Mouse (Mus musculus) C2C12 (cell line): ENCODE measurements around the gene Dhdh. TPM values are rescaled to one million over a fixed set of nuclear protein-coding genes. Genes with fewer than 3 reads are reported as not detected.
"Not testable (repeated sequence)": the region's sequence is repeated elsewhere in the genome, so short reads cannot be mapped to it uniquely, and the experiment has no call there.

Experiments
- H3K27me3 ChIP-seq: one replicate; pipeline ENCODE4 v1.6.1; 2011; ENCODE audit not compliant: control insufficient read depth, insufficient read depth, insufficient read length
- H3K36me3 ChIP-seq: one replicate; pipeline ENCODE4 v1.6.1; 2011; ENCODE audit not compliant: control insufficient read depth, insufficient read depth
- H3K4me3 ChIP-seq: one replicate; pipeline ENCODE4 v1.5.1; 2011; ENCODE audit warnings: mild to moderate bottlenecking, control low read depth; ENCODE audit not compliant: poor library complexity, insufficient read depth, severe bottlenecking
- H3K79me2 ChIP-seq: one replicate; pipeline ENCODE4 v1.6.1; 2011; ENCODE audit not compliant: control insufficient read depth, insufficient read depth
- H3K79me3 ChIP-seq: one replicate; pipeline ENCODE4 v1.6.1; 2011; ENCODE audit warnings: low read depth, control low read depth
- H3ac ChIP-seq: one replicate; pipeline ENCODE3; 2011; ENCODE audit warnings: low read depth; ENCODE audit not compliant: control insufficient read depth, insufficient read length
- CEBPB ChIP-seq: IDR thresholded peaks from one replicate; pipeline ENCODE4 v1.6.1; 2011; ENCODE audit warnings: low read depth, mild to moderate bottlenecking, control low read depth, moderate library complexity
- CTCF ChIP-seq: IDR thresholded peaks from one replicate; pipeline ENCODE4 v1.5.1; 2011; ENCODE audit not compliant: control insufficient read depth, insufficient read depth, insufficient read length
- FOSL1 ChIP-seq: IDR thresholded peaks from one replicate; pipeline ENCODE4 v1.8.0; 2011; ENCODE audit warnings: mild to moderate bottlenecking, low read length; ENCODE audit not compliant: poor library complexity, insufficient read depth, severe bottlenecking
- MAX ChIP-seq: IDR thresholded peaks from one replicate; pipeline ENCODE4 v1.6.1; 2011; ENCODE audit warnings: mild to moderate bottlenecking, control low read depth
- MYOD1 ChIP-seq: IDR thresholded peaks from one replicate; pipeline ENCODE4 v1.6.1; 2011; ENCODE audit warnings: low read depth; ENCODE audit not compliant: control insufficient read depth, insufficient read length
- MYOG ChIP-seq: IDR thresholded peaks from one replicate; pipeline ENCODE4 v1.6.1; 2011; ENCODE audit not compliant: control insufficient read depth, insufficient read length; ENCODE audit errors: extremely low read depth
- USF1 ChIP-seq: IDR thresholded peaks from one replicate; pipeline ENCODE4 v1.6.1; 2011; ENCODE audit warnings: low read depth, mild to moderate bottlenecking, control low read depth, moderate library complexity
- polyA plus RNA-seq: library from polyadenylated mRNA; unstranded; fragments of >200 nt; fragmentation: generic; extraction: Trizol; gene quantifications from one replicate; pipeline ENCODE4 v1.2.1, GENCODE M21; 2012; ENCODE audit warnings: missing spikeins

Dhdh gene
- polyA plus RNA-seq, 1 experiment: 0.07 TPM

DNA sequence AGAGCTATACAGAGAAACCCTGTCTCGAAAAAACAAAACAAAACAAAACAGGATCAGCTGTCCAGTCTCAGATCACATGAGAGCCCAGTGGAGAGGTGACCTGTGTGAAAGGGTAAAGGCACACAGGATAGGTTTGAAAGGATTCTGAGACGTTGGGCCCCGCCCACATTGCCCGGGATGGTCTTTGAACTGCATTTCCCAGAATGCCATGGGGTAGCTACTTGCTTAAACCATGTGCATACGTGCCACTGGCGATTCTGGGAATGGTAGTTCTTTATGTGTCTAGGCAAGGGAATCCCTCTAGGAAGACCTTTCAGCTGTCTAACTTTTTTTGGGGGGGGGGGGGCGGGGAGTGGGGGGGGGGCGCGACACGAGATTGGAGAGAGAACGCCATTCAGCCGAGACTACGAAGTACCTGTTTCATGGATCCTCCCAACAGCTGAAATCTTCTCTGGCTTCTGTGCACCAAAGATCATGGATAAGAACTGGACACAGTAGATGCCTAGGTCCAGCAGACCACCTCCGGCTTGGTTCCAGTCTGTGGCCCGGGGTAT lies 7.2 kb downstream of the Dhdh start, which contains the start of gene Tulp2:
Tulp2 (plus strand) TSS at position 504 of the 554 bp plus-strand sequence.
- no peak for TF ChIP-seq CTCF
- no peak for TF ChIP-seq FOSL1
- TF ChIP-seq USF1: no peak
- no peak for TF ChIP-seq MYOG
- TF ChIP-seq MYOD1: no peak
- no peak for TF ChIP-seq CEBPB
- no peak for TF ChIP-seq MAX
- H3K79me3 ChIP-seq: no peaks in the 10 kb centered on the region

DNA sequence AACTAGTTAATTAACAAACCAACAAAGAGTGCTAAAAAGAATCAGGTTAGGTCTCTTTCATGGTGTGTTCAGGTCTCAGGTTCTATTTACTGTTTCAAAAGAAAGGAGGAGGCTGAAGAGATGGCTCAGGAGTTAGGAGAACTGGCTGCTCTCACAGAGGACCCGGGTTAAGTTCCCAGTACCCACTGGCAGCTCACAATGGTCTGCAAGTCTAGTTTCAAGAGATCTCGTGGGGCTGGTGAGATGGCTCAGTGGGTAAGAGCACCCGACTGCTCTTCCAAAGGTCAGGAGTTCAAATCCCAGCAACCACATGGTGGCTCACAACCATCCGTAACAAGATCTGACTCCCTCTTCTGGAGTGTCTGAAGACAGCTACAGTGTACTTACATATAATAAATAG lies 8.3 kb downstream of the Dhdh start:
- H3K36me3 ChIP-seq, H3K27me3 ChIP-seq, H3K79me2 ChIP-seq, H3ac ChIP-seq, H3K79me3 ChIP-seq, H3K4me3 ChIP-seq: not testable (repeated sequence)

More for the DNA sequence above, 7.2 kb downstream of the Dhdh start, which contains the start of gene Tulp2:
- Histone ChIP-seq H3K36me3 (no peaks in the 10 kb centered on the region), H3ac (no peak within 1 kb of the TSS), H3K27me3 (no peaks in the 10 kb centered on the region), H3K4me3 (no peak within 1 kb of the TSS), H3K79me2 (no peaks in the 10 kb centered on the region)

DNA sequence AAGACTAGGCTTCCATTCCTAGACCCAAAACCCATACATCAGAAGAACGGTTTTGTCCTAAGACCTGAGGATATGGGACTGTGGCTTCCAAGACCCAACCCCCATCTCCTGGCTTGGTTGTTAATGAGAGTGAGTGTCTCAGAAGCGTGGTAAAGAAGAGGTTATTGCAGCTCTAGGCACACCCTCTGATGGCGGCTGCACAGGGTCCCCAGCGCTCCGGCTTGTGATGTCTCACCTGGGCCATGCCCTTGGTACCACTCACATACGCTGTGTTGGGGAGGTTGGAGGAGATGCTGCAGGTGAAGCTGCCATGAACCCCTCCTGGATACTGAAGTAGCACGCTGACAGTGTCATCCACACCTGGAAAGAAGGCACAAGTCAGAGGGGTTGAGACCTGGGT lies 9.8 kb downstream of the Dhdh start:
- Histone ChIP-seq H3K79me3 (no peaks in the 10 kb centered on the region), H3ac (no peak overlapping the region), H3K27me3 (no peaks in the 10 kb centered on the region), H3K4me3 (no peak overlapping the region), H3K79me2 (no peaks in the 10 kb centered on the region), H3K36me3 (no peaks in the 10 kb centered on the region)
- TF ChIP-seq MYOD1 (no peak), MYOG (no peak), USF1 (no peak), CTCF (no peak), FOSL1 (no peak), MAX (no peak), CEBPB (no peak)

DNA sequence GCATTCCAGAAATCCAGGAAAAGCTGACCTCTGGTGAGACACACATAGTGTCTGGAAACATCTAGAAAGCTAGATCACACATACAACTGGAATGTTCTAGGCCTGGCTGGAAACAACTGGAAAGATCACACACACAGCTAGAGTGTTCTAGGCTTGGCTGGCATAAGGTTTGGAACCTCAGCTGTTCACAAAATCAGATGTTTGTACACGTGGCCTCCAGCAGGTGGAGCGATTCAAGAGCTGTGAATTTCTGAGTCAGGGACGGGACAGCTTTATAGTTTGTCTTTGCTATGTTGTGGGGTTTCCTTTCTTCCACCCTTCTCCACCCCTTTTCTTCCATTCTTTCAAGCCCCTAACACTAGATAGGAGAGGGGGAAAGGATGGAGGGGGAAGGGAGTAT lies 11.6 kb downstream of the Dhdh start:
- Histone ChIP-seq H3K36me3 (no peaks in the 10 kb centered on the region), H3K27me3 (no peaks in the 10 kb centered on the region), H3ac (no peak overlapping the region), H3K79me3 (no peaks in the 10 kb centered on the region), H3K79me2 (no peaks in the 10 kb centered on the region), H3K4me3 (no peak overlapping the region)
- peak; percentile 25 for TF ChIP-seq MAX
- TF ChIP-seq CEBPB: no peak
- peak; percentile 71 for TF ChIP-seq USF1
- TF ChIP-seq MYOG: no peak
- peak; percentile 29 for TF ChIP-seq CTCF

DNA sequence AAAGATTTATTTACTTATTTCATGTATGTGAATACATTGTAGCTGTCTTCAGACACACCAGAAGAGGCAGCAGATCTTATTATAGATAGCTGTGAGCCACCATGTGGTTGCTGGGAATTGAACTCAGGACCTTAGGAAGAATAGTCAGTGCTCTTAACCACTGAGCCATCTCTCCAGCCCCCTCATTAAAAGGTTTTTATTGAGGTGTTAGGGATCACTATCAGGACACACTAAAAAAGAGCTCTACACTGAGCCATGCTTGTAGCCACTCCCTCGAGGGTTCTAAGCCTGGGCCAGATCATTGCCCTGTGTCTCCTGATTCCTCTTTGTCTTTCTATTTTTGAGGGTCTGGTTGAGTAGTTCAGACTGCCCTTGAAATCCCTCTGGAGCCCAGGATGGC lies 12.2 kb downstream of the Dhdh start:
- Histone ChIP-seq H3K4me3 (no peak overlapping the region), H3K27me3 (no peaks in the 10 kb centered on the region), H3K79me3 (no peaks in the 10 kb centered on the region), H3K36me3 (no peaks in the 10 kb centered on the region), H3K79me2 (no peaks in the 10 kb centered on the region), H3ac (no peak overlapping the region)
- TF ChIP-seq FOSL1 (no peak), CEBPB (no peak), MYOG (no peak), USF1 (no peak), MAX (no peak), CTCF (no peak), MYOD1 (no peak)

DNA sequence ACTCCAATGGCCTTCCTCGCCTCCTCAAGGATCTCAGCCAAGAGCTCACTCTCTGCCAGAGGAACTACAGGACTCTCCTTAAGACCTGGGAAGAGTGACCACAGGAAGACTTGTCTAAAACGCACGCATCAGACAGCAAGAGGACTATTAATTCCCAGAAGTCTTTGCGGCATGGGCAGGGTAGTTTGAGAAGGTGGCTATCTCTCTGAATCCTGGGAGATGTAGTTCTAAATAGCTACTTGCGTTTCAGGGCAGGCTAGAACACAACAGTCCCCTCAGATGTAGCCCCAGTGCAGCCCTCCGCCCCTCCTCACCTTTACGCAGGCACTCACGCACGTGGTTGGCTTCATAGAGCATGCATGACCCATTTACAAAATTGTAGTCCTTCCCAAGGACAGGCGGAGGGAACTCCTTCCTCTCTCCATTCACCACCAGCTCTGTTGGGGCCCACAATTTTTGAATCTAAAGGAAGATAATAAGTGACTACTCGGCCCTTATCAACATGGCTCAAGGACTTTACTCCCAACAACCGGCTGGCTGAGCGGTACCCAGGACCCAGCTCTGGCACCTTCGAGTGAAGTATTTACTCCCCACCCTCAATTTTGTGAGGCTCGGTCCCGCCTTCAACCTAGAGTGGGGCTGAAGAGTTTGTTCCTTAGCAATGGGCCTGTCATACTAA lies 13.2 kb downstream of the Dhdh start:
- H3K79me2 ChIP-seq: no peaks in the 10 kb centered on the region
- no peak for TF ChIP-seq CTCF
- TF ChIP-seq CEBPB: no peak
- TF ChIP-seq MYOG: no peak
- TF ChIP-seq FOSL1: no peak
- TF ChIP-seq MAX: no peak
- no peak for TF ChIP-seq USF1
- TF ChIP-seq MYOD1: no peak
- no peaks in the 10 kb centered on the region for H3K27me3 ChIP-seq
- no peaks in the 10 kb centered on the region for H3K79me3 ChIP-seq
- H3ac ChIP-seq: peak overlapping the region; percentile 49
- H3K4me3 ChIP-seq: peak overlapping the region; percentile 21
- no peaks in the 10 kb centered on the region for H3K36me3 ChIP-seq
